Mouse (Mus musculus) T-helper 2 cell (primary cell): Measurements from ENCODE around the gene 2010300C02Rik.

ENCODE experiments used
- in situ Hi-C: fragments of 300-600 bp; cut with MboI, MseI; formaldehyde crosslinking; loops from one replicate; pipeline ENCODE4 v1.15.1; 2025; ENCODE audit warnings: high pct_unique_total_duplicates

Gene 2010300C02Rik

DNA sequence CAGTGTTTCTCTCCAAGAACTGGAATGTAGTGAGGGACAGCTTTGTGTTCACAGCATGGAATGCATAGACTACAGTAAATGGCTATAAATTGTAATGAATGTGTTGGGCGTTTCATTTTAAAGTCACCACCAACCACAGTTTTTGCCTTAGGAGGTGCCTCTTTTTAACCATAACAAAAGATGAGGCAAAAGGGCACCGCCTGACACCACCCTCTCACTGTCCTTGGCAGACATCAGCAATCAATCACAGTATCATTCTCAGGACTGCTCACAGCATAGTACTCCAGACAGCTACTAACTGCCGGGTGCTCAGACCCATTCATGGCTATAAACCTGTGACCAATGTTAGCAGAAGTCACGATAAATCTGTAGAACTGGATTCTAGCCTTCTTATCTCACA lies 48.6 kb downstream of the 2010300C02Rik start:
- in situ Hi-C loops = no loop called here

DNA sequence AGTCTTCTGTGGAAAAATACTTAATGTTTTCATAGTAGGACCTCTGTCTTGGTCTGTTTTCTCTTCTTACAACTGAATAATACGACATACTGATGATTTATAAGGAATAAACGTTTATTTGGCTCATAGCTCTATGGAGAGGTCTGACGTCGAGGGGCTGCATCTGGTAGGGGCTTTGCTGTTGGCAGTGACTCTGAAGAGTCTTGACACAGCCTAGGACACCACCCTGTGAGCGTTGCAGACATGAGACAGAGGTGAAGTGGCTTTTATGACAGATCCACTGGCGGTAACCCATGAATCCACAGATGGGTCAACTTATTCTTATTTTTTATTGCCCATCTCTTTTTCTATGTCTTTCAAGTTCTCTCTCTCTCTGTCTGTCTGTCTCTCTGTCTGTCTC lies 52.5 kb downstream of the 2010300C02Rik start:
- in situ Hi-C loops = no loop called here

DNA sequence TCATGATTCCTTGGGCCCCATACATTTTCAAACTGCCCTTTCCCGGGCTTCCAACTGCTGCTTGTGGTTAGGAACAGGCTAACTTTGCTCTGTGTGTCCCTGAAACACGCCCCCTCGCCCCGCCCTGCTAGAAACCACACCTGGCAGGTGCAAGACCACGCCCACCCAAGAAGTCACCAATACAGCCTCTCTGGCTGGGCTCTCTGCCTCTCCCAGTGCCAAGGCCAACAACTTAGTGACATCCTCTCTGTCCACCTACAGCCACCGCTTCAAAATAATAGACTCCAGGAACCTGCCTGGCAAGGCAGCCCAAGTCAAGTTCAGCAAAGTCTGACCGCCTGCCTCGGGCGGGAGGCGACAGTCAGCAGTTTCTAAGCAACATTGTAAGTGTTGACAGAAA lies 53.3 kb downstream of the 2010300C02Rik start:
- in situ Hi-C loops = no loop called here

DNA sequence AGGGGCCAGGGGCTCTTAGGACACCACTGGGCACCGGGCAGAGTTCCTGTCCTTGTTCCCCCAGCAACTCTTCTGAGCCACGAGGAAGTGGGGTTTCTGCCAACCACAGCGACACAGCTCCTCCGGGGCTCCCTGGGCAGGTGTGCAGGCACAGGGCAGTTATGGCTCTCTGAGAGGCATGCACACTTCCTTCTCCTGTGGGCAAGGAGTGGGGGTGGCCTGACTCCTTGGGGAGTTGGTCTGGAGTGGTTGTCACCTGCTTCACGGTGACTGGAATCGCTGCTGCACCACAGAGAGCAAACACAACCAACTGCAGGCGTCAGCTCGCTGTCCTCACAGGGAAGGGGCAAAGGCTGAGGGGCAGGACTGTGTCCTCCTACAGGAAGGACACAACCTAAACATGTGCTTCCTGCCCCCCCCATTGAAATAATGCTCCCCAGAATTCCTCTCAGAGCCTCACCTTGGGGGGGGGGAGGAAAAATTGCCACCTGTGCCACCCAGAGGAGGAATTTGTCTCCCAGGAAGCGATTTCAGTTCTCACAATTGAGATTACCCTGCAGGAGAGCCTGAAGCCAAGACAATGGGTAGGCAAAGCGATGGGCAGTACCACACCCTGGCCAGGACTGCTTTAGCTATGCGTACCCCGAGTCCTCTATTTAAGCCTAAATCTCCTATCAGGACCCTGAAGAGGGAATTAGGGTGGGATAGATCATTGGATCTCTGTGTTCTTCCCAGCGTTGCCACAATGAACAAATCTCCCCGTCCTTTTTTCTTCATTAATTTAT lies 54.2 kb downstream of the 2010300C02Rik start:
- in situ Hi-C loops = no loop called here

DNA sequence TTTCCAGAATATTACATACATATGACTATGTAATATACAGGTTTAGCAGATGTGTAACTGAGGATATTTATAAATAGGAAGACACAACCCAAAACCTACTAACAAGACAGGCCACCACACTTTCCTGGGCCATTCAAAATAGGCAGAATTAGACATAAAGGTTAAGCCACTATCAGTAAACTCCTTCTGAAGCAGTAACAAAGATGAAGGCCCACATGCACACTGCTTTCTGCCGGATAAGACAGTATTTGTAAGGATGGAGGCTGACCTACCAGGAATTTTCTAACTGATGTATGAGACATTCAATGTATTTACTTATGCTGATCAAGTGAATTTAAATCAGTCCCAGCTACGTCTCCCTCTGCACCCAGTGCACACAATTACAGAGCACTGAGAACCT lies 55.4 kb downstream of the 2010300C02Rik start:
- in situ Hi-C loops = no loop called here

DNA sequence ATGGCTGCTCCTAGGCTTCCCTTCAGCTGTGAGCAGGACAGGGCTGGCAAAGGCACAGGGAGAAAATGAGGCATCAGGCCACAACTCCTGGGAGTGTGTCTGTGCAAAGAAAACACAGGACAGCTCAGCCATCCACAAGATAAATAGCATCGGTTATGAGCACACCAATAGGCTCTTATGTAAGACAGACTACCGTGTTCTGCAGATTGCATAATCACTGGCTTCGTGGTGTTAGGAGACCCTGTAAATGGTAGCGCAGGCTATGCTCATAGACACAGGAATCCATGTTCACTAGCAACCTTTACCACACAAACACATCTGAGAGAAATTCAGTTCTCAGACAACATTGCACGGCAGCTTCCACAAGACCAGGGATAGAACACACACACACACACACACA lies 56.3 kb downstream of the 2010300C02Rik start:
- in situ Hi-C loops = no loop called here

DNA sequence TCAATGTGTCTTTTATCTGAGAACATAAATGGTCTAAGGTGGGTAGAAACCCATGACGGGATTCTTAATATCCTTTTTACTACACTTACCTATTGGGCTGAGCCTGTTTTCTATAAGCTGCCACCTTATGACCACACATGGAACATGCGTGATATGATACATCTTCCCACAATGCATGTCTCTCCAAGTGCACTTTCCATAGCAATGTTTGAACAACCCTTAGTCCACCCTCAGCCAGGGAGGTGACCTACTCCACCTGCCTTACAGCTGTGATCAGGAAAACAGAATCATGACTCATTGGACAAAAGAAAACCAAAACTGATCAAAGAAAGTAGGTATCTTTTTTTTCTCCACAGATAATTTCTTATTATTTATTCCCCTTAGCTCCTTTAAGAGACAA lies 63.9 kb downstream of the 2010300C02Rik start:
- in situ Hi-C loops = loop anchor here (10.0 kb wide), 1 partner anchor 1669 kb away; no protein-coding TSS in a partner anchor

DNA sequence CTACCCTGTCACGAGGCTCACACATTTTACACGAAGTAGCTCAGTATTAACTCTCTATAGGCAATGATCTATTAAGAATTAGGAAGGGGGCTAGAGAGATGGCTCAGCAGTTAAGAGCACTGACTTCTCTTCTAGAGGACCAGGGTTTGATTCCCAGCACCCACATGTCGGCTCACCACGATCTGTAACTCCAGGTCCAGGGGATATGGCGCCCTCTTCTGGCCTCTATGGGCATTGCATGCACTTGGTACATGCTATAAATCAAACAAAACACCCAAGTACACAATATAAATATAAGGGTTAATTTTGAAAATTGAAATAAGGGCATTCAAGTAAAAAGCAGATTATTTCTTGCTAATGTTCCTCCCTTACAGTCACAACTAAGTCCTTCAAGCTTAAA lies 65.9 kb downstream of the 2010300C02Rik start:
- in situ Hi-C loops = loop anchor here (10.0 kb wide), 1 partner anchor 1671 kb away; no protein-coding TSS in a partner anchor

DNA sequence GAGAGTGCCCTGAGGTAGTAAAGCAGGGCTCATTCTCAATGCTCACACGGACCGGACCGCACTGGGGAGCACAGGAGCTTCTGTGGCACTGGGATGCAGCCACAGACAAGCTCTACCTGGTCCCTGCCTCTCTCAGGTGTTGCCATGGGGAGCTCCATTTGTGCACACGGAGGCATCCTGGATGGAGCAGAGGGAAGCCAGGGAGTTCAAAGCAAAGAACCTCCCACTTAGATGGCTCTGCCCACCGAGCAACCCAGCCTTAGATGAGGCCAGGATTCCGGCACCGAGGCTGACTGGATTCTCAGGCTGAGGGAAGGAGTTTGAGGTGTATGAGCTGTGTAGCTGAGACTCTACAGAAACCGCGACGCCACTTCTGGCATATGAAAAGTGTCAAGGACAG lies 72.8 kb downstream of the 2010300C02Rik start:
- in situ Hi-C loops = loop anchor here (10.0 kb wide), 1 partner anchor 392 kb away; no protein-coding TSS in a partner anchor

DNA sequence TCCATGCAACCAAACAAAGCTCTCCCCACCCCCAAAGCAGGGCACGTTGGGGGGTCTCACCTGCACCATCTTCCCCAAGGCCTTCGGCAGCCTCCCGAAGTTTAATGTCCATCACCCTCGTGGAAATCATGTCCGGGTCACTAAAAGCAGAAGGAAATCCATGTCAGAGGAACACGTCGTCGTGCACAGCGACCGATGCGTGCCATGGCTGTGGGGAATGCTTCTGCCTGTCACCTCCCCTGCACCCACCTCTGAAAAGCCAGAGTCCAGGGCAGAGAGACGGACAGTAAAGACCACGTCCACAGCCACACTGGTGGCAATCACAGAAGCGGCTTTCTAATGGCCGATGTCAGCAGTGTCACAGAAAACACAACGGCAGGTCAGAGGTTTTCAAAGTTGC lies 75.4 kb downstream of the 2010300C02Rik start:
- in situ Hi-C loops = loop anchor here (10.0 kb wide), 1 partner anchor 390 kb away; no protein-coding TSS in a partner anchor

DNA sequence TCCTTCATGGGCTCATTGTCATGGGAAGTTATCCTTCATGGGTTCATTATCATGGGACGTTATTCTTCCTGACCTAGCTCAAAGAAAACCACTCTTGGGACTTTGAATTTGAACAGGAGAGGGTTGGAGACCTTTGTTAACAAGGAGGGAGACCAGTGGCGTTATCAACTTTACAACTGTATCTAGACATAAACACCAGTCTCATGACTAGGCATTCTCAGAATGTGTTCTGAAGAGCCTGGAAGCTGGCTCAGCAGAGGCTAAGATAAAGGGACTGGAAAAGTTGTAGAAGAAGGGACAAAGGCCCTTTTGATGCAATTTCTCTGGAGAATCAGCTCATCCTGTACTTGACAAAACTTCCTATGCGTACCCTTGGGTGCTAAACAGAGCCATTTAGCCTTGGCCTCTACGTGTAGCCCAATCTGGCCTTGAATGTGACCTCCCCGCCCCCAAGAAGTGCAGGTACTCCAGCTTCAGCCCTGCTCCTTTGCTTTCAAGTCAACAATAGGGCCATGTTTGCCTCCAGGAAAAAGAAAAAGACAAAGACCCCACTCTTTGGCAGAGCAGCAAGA lies 76.0 kb downstream of the 2010300C02Rik start:
- in situ Hi-C loops = loop anchor here (10.0 kb wide), 1 partner anchor 389 kb away; no protein-coding TSS in a partner anchor

DNA sequence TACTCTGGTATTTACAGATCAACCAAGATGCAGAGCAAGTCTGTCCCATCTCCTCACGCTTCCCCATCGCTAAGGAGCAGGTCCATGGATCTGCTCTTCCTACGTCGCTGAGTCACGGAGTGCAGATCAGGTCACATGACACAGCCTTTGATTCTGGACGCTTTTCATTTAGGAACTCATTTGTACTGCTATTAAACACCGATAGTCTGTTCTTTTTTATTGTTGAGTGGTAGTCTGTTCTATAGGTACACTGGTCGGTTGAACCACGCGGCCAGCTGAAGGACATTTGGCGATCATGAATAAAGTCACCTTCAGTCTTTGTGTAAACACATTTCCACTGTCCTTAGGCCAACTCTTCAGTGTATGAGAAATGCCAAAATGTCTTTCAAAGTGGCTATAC lies 78.5 kb downstream of the 2010300C02Rik start:
- in situ Hi-C loops = loop anchor here (10.0 kb wide), 1 partner anchor 387 kb away; no protein-coding TSS in a partner anchor

DNA sequence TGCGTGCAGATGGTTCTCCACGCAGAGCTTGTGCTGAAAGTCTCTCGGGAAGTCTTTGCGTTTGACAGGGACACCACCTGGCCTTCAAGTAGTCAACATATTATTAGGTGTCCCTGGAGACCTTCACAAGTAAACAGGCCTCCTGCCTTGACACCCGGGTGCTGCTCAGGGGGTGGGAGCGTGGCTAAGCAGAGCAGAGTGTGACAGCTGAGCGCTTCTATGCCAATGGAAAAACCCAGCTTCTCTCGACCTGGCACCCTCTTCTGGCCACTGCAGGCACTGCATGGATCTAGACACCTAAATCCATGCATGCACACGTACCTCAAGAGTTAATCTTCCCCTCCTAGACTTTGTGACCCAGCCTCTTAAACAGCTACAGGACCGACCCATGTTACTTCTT lies 80.8 kb downstream of the 2010300C02Rik start:
- in situ Hi-C loops = loop anchor here (5.0 kb wide), 1 partner anchor 177 kb away; no protein-coding TSS in a partner anchor

DNA sequence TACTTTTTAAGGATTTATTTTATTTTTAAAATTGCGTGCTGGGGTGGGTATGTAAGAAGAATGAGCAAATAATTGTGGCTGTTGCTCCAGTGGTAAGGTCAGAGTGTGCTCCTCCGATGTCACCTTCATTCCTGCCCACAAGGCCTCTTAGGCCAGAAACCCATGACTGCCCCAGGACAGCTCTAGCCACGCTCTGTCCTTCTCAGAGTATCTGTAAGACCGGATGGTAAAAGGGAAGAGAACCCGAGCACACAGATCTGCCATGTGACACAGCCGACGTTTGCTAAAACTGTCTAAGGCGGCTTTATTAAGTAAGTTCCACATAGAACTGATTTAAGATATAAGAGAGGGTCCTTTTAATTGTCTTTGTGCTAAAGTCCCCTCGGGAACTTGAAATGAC lies 81.3 kb downstream of the 2010300C02Rik start:
- in situ Hi-C loops = loop anchor here (5.0 kb wide), 1 partner anchor 176 kb away; no protein-coding TSS in a partner anchor

DNA sequence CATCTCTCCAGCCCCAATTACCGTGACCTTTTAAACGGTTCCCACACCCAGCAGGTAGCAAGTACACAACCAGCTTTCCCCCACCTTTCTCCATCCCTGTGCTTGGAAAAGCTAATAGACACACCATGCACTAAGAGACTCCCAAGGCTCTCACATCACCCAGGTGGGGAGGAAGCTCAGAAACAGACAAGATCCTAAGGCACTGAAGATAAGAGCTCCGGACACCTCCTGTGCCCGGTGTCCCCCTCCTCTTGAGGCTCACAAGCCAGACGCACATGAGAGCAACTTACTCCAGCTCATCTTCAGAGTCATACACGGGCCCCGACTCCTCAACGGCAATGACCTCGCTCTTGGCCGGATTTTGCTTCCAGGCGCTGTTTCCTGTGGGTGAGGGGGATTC lies 82.3 kb downstream of the 2010300C02Rik start:
- in situ Hi-C loops = loop anchor here (5.0 kb wide), 1 partner anchor 175 kb away; no protein-coding TSS in a partner anchor

DNA sequence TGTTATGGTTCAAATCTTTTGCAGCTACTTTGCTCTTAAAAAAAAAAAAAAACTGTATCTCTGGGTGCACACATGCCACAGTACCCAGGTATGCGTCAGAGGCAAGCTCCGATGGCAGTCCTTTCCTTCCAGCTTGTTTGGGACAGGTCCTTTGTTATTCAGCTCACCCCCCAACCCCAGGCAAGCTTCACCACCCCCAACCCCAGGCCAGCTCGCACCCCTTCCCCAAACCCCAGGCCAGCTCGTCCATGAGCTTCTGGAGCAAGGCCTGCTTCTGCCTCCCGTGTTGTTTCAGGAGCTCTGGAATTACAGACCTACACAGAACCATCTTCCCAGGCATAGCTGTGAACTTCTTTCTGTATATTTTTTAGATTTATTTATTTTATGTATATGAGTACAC lies 83.1 kb downstream of the 2010300C02Rik start:
- in situ Hi-C loops = loop anchor here (5.0 kb wide), 1 partner anchor 175 kb away; no protein-coding TSS in a partner anchor

DNA sequence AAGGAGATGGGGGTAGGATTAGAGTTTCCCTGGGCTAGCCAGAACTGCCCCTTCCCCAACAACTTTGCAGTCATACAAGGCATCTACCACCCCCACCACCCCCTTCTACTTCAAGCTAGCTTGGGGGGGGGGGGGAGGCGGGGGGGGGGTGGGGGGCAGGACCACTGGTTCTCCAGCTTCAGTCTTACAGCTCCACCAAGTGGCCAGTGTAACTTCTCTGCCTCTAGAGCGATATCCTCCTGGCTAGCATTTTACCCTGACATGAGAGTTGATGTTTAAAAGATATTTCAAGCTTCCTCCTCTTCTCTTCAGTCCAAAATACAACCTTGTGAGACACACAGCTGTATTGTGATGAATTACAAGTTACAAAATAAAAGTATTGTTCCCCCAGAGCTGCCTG lies 83.7 kb downstream of the 2010300C02Rik start:
- in situ Hi-C loops = loop anchor here (5.0 kb wide), 1 partner anchor 174 kb away; no protein-coding TSS in a partner anchor

DNA sequence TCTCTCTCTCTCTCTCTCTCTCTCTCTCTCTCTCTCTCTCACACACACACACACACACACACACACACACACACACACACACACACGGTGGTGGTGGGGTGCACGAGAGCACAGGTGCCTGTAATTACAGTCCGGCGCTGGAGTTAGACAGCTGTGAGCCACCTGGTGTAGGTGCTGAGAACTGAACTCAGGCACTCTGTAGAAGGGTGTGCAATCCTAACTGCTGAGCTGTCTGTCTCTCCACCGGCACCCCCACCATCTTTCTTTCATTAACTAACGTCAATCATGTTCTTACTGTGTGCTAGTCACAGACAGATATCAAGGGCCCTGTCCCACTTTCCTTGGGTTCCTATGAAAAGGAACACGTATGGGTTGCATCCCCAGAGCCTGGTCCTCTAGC lies 84.2 kb downstream of the 2010300C02Rik start:
- in situ Hi-C loops = loop anchor here (5.0 kb wide), 1 partner anchor 173 kb away; no protein-coding TSS in a partner anchor

DNA sequence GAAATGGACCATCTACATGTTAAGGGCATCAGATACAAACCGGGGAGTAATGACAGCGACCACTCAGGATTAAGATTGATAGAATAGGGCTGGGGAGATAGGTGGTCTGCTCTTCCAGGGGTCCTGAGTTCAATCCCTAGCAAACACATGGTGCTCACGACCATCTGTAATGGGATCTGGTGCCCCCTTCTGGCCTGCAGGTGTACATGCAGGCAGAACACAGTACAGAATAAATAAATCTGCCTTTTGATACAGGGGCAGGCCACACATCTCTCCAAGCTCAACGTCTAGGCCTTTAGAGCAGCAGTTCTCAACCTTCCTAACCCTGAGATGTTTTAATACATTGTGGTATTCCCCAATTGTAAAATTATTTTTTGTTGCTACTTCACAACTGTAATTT lies 85.2 kb downstream of the 2010300C02Rik start:
- in situ Hi-C loops = loop anchor here (5.0 kb wide), 2 partner anchors 172 to 362 kb away; no protein-coding TSS in a partner anchor

DNA sequence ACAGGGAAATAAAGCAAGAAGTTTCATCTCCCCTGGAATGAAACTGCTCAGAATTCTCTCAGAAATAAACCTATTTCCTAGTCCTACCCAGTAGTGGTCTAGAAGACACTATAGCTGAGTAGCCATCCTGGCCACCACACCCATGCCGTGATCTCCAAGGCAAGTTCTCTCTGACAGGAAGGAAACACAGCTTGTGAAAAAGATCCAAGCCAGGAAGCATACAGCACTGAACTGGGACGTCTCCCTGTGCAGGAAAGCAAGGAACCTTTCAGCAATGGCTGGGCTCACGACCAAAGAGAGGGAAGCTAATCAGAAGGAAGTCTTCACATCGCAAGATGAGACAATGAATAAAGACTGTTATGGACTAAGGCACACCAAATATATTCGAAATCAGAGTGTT lies 86.4 kb downstream of the 2010300C02Rik start:
- in situ Hi-C loops = loop anchor here (5.0 kb wide), 1 partner anchor 361 kb away; no protein-coding TSS in a partner anchor

DNA sequence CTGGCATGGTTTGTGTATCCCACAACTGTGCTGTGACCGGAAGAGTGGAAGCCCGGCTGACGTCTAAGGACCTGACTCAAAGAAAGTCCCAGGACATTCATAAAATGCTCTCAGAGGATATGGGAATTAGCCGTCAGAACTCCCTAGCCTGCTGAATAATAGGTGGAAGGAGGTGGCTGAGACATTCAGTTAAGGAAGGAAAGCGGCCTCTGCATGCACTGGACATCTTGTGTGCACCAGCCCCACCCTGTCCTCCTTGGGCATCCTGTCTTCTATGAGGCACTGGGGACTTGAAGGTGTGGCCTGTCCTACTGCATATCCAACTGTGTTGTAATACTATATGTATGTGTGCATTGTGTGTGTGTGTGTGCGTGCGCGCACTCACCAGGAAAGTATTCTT lies 87.5 kb downstream of the 2010300C02Rik start:
- in situ Hi-C loops = loop anchor here (5.0 kb wide), 1 partner anchor 360 kb away; no protein-coding TSS in a partner anchor

DNA sequence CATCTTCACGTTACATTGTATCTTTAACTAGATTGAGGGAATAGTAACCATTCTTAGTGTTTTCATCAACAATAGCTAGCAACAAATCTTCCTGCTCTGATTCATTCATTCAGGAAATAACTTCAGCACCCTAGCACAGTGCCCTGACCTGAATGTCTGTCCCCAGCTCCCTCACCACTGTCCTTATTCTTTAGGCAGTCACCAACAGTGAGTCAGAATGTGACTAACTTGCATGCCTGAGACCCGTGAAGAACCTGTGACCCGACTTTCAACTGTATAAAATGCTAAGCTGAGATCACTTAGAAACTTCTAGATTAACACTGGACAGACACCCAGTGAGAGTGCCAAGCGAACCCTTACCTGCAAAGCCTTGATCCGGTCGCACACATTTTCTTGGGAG lies 88.4 kb downstream of the 2010300C02Rik start:
- in situ Hi-C loops = loop anchor here (5.0 kb wide), 1 partner anchor 359 kb away; no protein-coding TSS in a partner anchor
